Mouse (Mus musculus) midbrain, postnatal 0 days (tissue): ENCODE measurements at regions not wholly inside any gene's neighbourhood (a gene's known extent, or its start where the extent isn't known, plus 50 kb on each side); places are given as distances from the start of the nearest gene placed in this dataset.

Experiments
- ATAC-seq: fragments of 200-750 bp; cut with Nextera tagmentation; 2 replicates; pipeline ENCODE4 v1.8.0; 2017; ENCODE audit warnings: moderate number of reproducible peaks, mild to moderate bottlenecking, moderate TSS enrichment, moderate library complexity; ENCODE audit not compliant: low FRiP score
- DNase-seq: peaks from one replicate; pipeline ENCODE4 v3.0.0-alpha.2; 2015; ENCODE audit warnings: low spot score
- H3K27ac ChIP-seq: fragments of 300-500 bp; sonication (generic); 2 replicates; pipeline ENCODE4 v1.5.1; 2014; ENCODE audit warnings: low read depth, mild to moderate bottlenecking, low read length, mixed read lengths
- H3K27me3 ChIP-seq: fragments of 300-500 bp; sonication (generic); 2 replicates; pipeline ENCODE4 v1.6.1; 2014; ENCODE audit warnings: low read length, control low read depth, mixed read lengths; ENCODE audit not compliant: insufficient read depth
- H3K36me3 ChIP-seq: fragments of 300-500 bp; sonication (generic); 2 replicates; pipeline ENCODE4 v1.6.1; 2014; ENCODE audit warnings: low read length, control low read depth, mixed read lengths; ENCODE audit not compliant: insufficient read depth
- H3K4me1 ChIP-seq: fragments of 300-500 bp; sonication (generic); 2 replicates; pipeline ENCODE4 v1.6.1; 2014; ENCODE audit warnings: mild to moderate bottlenecking, control low read depth, antibody characterized with exemption, low read length, mixed read lengths; ENCODE audit not compliant: insufficient read depth
- H3K4me2 ChIP-seq: fragments of 300-500 bp; sonication (generic); 2 replicates; pipeline ENCODE4 v1.6.1; 2014; ENCODE audit warnings: low read depth, mild to moderate bottlenecking, low read length, mixed read lengths; ENCODE audit not compliant: poor library complexity, severe bottlenecking
- H3K4me3 ChIP-seq: fragments of 300-500 bp; sonication (generic); 2 replicates; pipeline ENCODE4 v1.5.1; 2014; ENCODE audit warnings: low read depth, mild to moderate bottlenecking, low read length, moderate library complexity
- H3K9ac ChIP-seq: fragments of 300-500 bp; sonication (generic); replicated peaks from 2 replicates; pipeline ENCODE4 v1.6.1; 2014; ENCODE audit warnings: mild to moderate bottlenecking, low read length, moderate library complexity, mixed read lengths; ENCODE audit not compliant: poor library complexity, severe bottlenecking
- H3K9me3 ChIP-seq: fragments of 300-500 bp; sonication (generic); 2 replicates; pipeline ENCODE4 v1.6.1; 2016; ENCODE audit warnings: low read length, control low read depth
- CTCF ChIP-seq: IDR thresholded peaks from 2 replicates; pipeline ENCODE4 v1.5.1; 2016; ENCODE audit warnings: antibody characterized with exemption, mild to moderate bottlenecking
- WGBS: fragments of 180-500 bp; shearing (Covaris S2); extraction: QIAGEN DNeasy Blood & Tissue Kit; methylation state at CpG from one replicate; pipeline ENCODE4 v1.1.7; 2014; 5-methylcytosine and 5-hydroxymethylcytosine counted together

GRCm38 (mm10) chr7:74876667-74877066 is 322.1 kb upstream of the Slco3a1 start:
- WGBS: 77% methylated on average over 4 of the region's 4 CpGs
- ATAC-seq (no peak), DNase-seq (no peak)
- H3K9me3 ChIP-seq: no peaks in the 10 kb centered on the region
- no peaks in the 10 kb centered on the region for H3K4me1 ChIP-seq
- no peak for TF ChIP-seq CTCF
- H3K4me2 ChIP-seq: no peak overlapping the region
- no peak overlapping the region for H3K27ac ChIP-seq
- no peaks in the 10 kb centered on the region for H3K36me3 ChIP-seq
- no peaks in the 10 kb centered on the region for H3K27me3 ChIP-seq
- H3K9ac ChIP-seq: no peak overlapping the region
- H3K4me3 ChIP-seq: no peak overlapping the region

GRCm38 (mm10) chr7:74870250-74870649 is 315.7 kb upstream of the Slco3a1 start:
- 90% methylated on average over 1 of the region's 1 CpGs for WGBS
- Histone ChIP-seq H3K36me3 (no peaks in the 10 kb centered on the region), H3K27ac (no peak overlapping the region), H3K27me3 (no peaks in the 10 kb centered on the region), H3K4me3 (no peak overlapping the region), H3K9me3 (no peaks in the 10 kb centered on the region), H3K9ac (no peak overlapping the region), H3K4me2 (no peak overlapping the region), H3K4me1 (no peaks in the 10 kb centered on the region)
- DNase-seq: no peak
- TF ChIP-seq CTCF: no peak
- no peak for ATAC-seq

GRCm38 (mm10) chr7:74862727-74863126 is 308.1 kb upstream of the Slco3a1 start:
- no peak overlapping the region for H3K27ac ChIP-seq
- no peak overlapping the region for H3K9ac ChIP-seq
- H3K9me3 ChIP-seq: no peaks in the 10 kb centered on the region
- H3K27me3 ChIP-seq: no peaks in the 10 kb centered on the region
- WGBS: 80% methylated on average over 3 of the region's 3 CpGs
- no peaks in the 10 kb centered on the region for H3K36me3 ChIP-seq
- DNase-seq (no peak), ATAC-seq (no peak)
- TF ChIP-seq CTCF: no peak
- H3K4me3 ChIP-seq: no peak overlapping the region
- H3K4me1 ChIP-seq: no peaks in the 10 kb centered on the region
- no peak overlapping the region for H3K4me2 ChIP-seq

- Histone ChIP-seq H3K36me3 (no peaks in the 10 kb centered on the region), H3K4me2 (no peak overlapping the region), H3K27ac (no peak overlapping the region), H3K4me3 (no peak overlapping the region), H3K27me3 (no peaks in the 10 kb centered on the region), H3K9ac (no peak overlapping the region), H3K4me1 (no peaks in the 10 kb centered on the region), H3K9me3 (no peaks in the 10 kb centered on the region)
- no peak for DNase-seq
- WGBS: 14% methylated on average over 6 of the region's 6 CpGs
- no peak for ATAC-seq
- TF ChIP-seq CTCF: no peak
These were observed 289.8 kb upstream of the Slco3a1 start for GRCm38 (mm10) chr7:74844306-74844929.

GRCm38 (mm10) chr7:74823286-74823685 is 268.7 kb upstream of the Slco3a1 start:
- no peak overlapping the region for H3K27ac ChIP-seq
- H3K36me3 ChIP-seq: no peaks in the 10 kb centered on the region
- H3K4me1 ChIP-seq: no peaks in the 10 kb centered on the region
- no peaks in the 10 kb centered on the region for H3K27me3 ChIP-seq
- H3K4me3 ChIP-seq: no peak overlapping the region
- no peak for TF ChIP-seq CTCF
- no peak for DNase-seq
- WGBS: 54% methylated on average over 2 of the region's 2 CpGs
- no peaks in the 10 kb centered on the region for H3K9me3 ChIP-seq
- H3K9ac ChIP-seq: no peak overlapping the region
- no peak for ATAC-seq
- no peak overlapping the region for H3K4me2 ChIP-seq

GRCm38 (mm10) chr7:74793241-74793640 is 238.7 kb upstream of the Slco3a1 start:
- H3K27ac ChIP-seq: peak overlapping the region; percentile 57
- no peaks in the 10 kb centered on the region for H3K9me3 ChIP-seq
- ATAC-seq: peak; percentile 44; the same call in 1 of the 2 replicates
- no peak overlapping the region for H3K9ac ChIP-seq
- H3K27me3 ChIP-seq: no peaks in the 10 kb centered on the region
- H3K4me1 ChIP-seq: no peaks in the 10 kb centered on the region
- WGBS: 15% methylated on average over 1 of the region's 1 CpGs
- TF ChIP-seq CTCF: no peak
- no peaks in the 10 kb centered on the region for H3K36me3 ChIP-seq
- H3K4me2 ChIP-seq: no peak overlapping the region
- DNase-seq: peak; percentile 31
- no peak overlapping the region for H3K4me3 ChIP-seq
